Mouse (Mus musculus) ES-E14 (cell line): ENCODE measurements around the gene Fbxo6. TPM values are rescaled to one million over a fixed set of nuclear protein-coding genes. Genes with fewer than 3 reads are reported as not detected.
"Not testable (repeated sequence)": the region's sequence is repeated elsewhere in the genome, so short reads cannot be mapped to it uniquely, and the experiment has no call there.

Experiments used
- DNase-seq: peaks from one replicate; pipeline ENCODE4 v3.0.0-alpha.2; 2013; ENCODE audit warnings: low read depth, low spot score
- H3K27ac ChIP-seq: 2 replicates; pipeline ENCODE4 v1.5.1; 2012; ENCODE audit warnings: low read depth, mild to moderate bottlenecking, low read length, moderate library complexity, mixed read lengths; ENCODE audit not compliant: poor library complexity, insufficient read depth, severe bottlenecking
- H3K36me3 ChIP-seq: 2 replicates; pipeline ENCODE4 v1.6.1; 2012; ENCODE audit warnings: mild to moderate bottlenecking, low read length, moderate library complexity, mixed read lengths; ENCODE audit not compliant: control insufficient read depth, poor library complexity, insufficient read depth, severe bottlenecking
- H3K4me1 ChIP-seq, 2 experiments: fragments of 150-350 bp in 1 of 2; sonication (generic) in 1 of 2; 2 replicates each; pipeline ENCODE4 v1.6.1; 2012; ENCODE audit warnings: low read length in 2 of 2, mild to moderate bottlenecking in 1 of 2, mixed read lengths in 1 of 2; ENCODE audit not compliant: control insufficient read depth in 2 of 2, insufficient read depth in 2 of 2, poor library complexity in 1 of 2
- H3K4me3 ChIP-seq, 2 experiments: fragments of 150-350 bp in 1 of 2; sonication (generic) in 1 of 2; 2 replicates each; pipeline ENCODE4 v1.5.1; 2012; ENCODE audit warnings: low read length in 2 of 2, low read depth in 1 of 2, mild to moderate bottlenecking in 1 of 2, mixed read lengths in 1 of 2; ENCODE audit not compliant: insufficient read depth in 1 of 2, poor library complexity in 1 of 2, severe bottlenecking in 1 of 2
- H3K9ac ChIP-seq: 2 replicates; pipeline ENCODE4 v1.6.1; 2012; ENCODE audit warnings: low read depth, mild to moderate bottlenecking, low read length, mixed read lengths; ENCODE audit not compliant: poor library complexity, insufficient read depth, severe bottlenecking
- H3K9me3 ChIP-seq: fragments of 150-350 bp; sonication (generic); 2 replicates; pipeline ENCODE4 v1.6.1; 2012; ENCODE audit warnings: low read depth, mild to moderate bottlenecking, low read length; ENCODE audit not compliant: control insufficient read depth, insufficient read depth
- CHD2 ChIP-seq: IDR thresholded peaks from 2 replicates; pipeline ENCODE4 v1.6.1; 2014; ENCODE audit warnings: mild to moderate bottlenecking, low read depth, low read length, inconsistent platforms
- HCFC1 ChIP-seq: IDR thresholded peaks from 2 replicates; pipeline ENCODE4 v1.6.1; 2012; ENCODE audit warnings: low read length, inconsistent platforms, borderline replicate concordance; ENCODE audit not compliant: insufficient read depth
- MAFK ChIP-seq: IDR thresholded peaks from 2 replicates; pipeline ENCODE4 v1.6.1; 2014; ENCODE audit warnings: mild to moderate bottlenecking, low read depth, low read length, inconsistent platforms; ENCODE audit not compliant: insufficient read depth
- ZC3H11A ChIP-seq: IDR thresholded peaks from 2 replicates; pipeline ENCODE4 v1.6.1; 2012; ENCODE audit warnings: low read depth, mild to moderate bottlenecking, inconsistent platforms, low read length, borderline replicate concordance
- ZNF384 ChIP-seq: IDR thresholded peaks from 2 replicates; pipeline ENCODE4 v1.6.1; 2012; ENCODE audit warnings: low read depth, low read length, inconsistent platforms
- in situ Hi-C, 2 experiments: fragments of 600-800 bp; cut with MboI; formaldehyde crosslinking; loops; one replicate each; pipeline ENCODE4 v1.15.1; 2025; ENCODE audit warnings: low sequenced_read_pairs in 2 of 2, inconsistent platforms in 1 of 2; ENCODE audit not compliant: unreplicated experiment in 2 of 2
- total RNA-seq: library from RNA; depleted of rRNA; stranded (reverse); fragments of 300-350 nt; gene quantifications from 2 replicates; pipeline ENCODE4 v1.2.3, GENCODE M21; 2012

The Fbxo6 gene
- total RNA-seq, 1 experiment, result 43.8 TPM

DNA sequence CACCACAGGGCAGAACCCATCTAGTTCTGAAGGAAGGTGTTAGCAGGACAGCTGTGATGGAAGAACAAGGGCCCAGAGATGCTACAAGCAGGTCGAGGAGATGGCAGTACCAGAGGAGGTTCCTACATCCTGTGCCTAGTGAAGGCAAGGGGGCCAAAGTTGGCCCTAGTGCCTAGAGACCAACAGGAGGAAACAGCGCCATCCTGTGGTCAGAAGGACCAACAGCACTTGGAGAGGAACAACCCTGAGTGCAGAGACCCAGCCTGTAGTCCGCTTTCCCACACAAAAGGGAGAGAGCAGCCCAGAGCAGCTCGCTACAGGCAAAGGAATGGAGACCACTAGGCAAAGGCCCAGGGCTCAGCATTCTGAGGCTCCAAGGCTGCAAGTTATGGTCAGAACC, 33.9 kb upstream of the Fbxo6 start:
- Histone ChIP-seq H3K9me3 (no peaks in the 10 kb centered on the region), H3K4me1 (peaks cover 0 to 3% of the 10 kb centered on the region in 2 experiments; a peak in 1 of 4 replicates), H3K27ac (no peak overlapping the region), H3K36me3 (no peaks in the 10 kb centered on the region), H3K9ac (no peak overlapping the region), H3K4me3 (no peak overlapping the region; a peak in 1 of 4 replicates)
- TF ChIP-seq CHD2, result no peak
- TF ChIP-seq MAFK, result no peak
- no peak for TF ChIP-seq HCFC1
- no peak for TF ChIP-seq ZNF384
- no peak for TF ChIP-seq ZC3H11A
- DNase-seq, result no peak
- in situ Hi-C loops, result no loop called here

DNA sequence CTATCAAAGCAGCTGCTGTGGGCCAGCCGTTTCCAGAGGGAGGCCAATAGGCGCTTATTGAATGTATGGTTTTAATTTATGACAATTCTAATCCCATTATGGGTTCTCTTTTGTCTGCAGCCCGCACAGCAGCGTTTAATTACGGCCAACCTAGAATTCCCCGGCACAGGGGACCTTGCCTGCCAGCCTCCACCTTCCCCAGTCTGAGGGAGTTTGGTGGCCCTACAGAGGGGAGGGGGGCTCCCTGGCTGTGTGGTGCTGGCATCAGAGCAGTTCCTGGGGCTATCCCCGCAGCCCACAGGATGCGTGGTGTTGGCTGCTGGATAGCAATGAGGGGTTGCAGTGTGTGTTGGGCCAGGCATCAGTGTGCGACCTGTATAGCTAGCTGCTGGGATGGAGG, 32.6 kb upstream of the Fbxo6 start:
- H3K9me3 ChIP-seq, result no peaks in the 10 kb centered on the region
- H3K4me3 ChIP-seq, result no peak overlapping the region; a peak in 1 of 4 replicates
- no peak for TF ChIP-seq CHD2
- TF ChIP-seq MAFK, result no peak
- TF ChIP-seq ZNF384, result no peak
- TF ChIP-seq HCFC1, result no peak
- TF ChIP-seq ZC3H11A, result no peak
- no peak for DNase-seq
- H3K36me3 ChIP-seq, result no peaks in the 10 kb centered on the region
- in situ Hi-C loops, result no loop called here
- peaks cover 0 to 3% of the 10 kb centered on the region in 2 experiments; a peak in 1 of 4 replicates for H3K4me1 ChIP-seq
- H3K27ac ChIP-seq, result no peak overlapping the region
- no peak overlapping the region for H3K9ac ChIP-seq

DNA sequence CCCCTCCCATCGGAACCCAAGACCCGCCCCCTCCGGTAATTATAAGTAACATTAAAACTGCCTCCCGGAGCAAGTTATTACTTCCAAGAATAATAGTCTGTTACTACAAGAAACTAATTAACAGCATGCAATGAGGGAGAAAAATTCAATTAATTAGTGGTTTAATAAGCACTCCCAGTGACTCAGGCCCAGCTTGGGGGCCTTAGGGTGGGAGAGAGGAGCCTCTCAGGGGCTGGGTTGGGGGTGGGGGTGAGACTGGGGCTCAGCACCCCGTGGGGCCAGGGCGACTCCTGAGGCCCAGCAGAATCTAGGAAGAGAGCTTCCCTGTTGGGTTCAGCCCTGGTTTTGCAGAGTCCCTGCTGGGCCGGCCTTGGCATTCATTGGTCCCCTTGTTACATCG, 30.4 kb upstream of the Fbxo6 start:
- in situ Hi-C loops, result no loop called here
- H3K36me3 ChIP-seq, result no peaks in the 10 kb centered on the region
- H3K4me3 ChIP-seq, result no peak overlapping the region
- no peaks in the 10 kb centered on the region for H3K9me3 ChIP-seq
- TF ChIP-seq CHD2, result no peak
- no peak for TF ChIP-seq ZNF384
- no peak for TF ChIP-seq ZC3H11A
- no peak for TF ChIP-seq HCFC1
- TF ChIP-seq MAFK, result no peak
- no peak overlapping the region for H3K27ac ChIP-seq
- H3K9ac ChIP-seq, result no peak overlapping the region
- DNase-seq, result no peak
- peaks cover 0 to 3% of the 10 kb centered on the region in 2 experiments; a peak in 1 of 4 replicates for H3K4me1 ChIP-seq

DNA sequence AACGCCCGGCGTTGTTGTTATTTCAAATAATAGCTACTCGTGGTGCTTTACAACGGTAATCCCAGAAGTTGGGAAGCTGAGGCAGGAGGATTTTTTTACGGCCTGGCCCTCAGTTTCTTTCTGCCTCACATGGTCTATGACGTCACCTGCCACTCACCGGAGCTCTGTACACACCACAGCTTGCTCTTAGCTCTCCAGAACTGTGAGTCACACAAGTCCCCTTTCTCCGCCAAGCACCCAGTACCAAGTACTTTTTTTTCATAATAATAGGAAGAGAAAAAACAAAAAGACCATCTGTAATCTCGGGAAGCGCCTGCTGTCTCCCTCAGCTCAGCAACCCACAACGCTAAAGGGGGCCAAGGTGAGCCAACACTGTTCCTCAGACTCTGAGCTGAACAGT, 29.5 kb upstream of the Fbxo6 start:
- Histone ChIP-seq H3K4me3 (no peak overlapping the region), H3K4me1 (peaks cover 0 to 3% of the 10 kb centered on the region in 2 experiments; a peak in 1 of 4 replicates), H3K9me3 (no peaks in the 10 kb centered on the region), H3K27ac (no peak overlapping the region), H3K36me3 (no peaks in the 10 kb centered on the region), H3K9ac (no peak overlapping the region)
- TF ChIP-seq MAFK (no peak), CHD2 (no peak), ZC3H11A (no peak), ZNF384 (no peak), HCFC1 (no peak)
- DNase-seq, result no peak
- in situ Hi-C loops, result no loop called here

DNA sequence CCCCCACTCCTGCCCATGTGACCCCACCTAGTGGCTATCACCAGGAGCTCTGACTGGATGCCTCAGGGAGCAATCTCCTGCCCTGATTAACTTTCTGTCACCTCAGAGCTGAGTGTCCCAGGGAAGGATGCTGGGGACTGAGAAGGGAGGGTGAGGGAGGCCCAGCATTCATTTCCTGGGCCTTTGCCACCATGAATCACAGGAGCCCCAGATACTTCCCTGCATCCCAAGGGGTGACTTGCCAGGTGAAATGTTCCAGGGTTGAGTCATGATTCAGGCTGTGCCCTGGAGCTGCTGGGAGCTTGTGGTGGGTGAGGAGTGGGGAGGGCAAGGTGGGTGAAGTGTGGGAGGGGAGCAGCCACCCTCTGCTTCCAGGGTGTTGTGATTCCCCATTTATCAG, 25.8 kb upstream of the Fbxo6 start:
- no peak overlapping the region for H3K27ac ChIP-seq
- TF ChIP-seq ZNF384 (no peak), CHD2 (no peak)
- no peak for DNase-seq
- no peak overlapping the region for H3K4me3 ChIP-seq
- H3K9ac ChIP-seq, result no peak overlapping the region
- no peaks in the 10 kb centered on the region for H3K9me3 ChIP-seq
- H3K4me1 ChIP-seq, result no peaks in the 10 kb centered on the region
- in situ Hi-C loops, result loop anchor here in 1 of 2 experiments (10.0 kb wide), 2 partner anchors 207 to 427 kb away; partner anchors contain the start of gene Masp2
- no peaks in the 10 kb centered on the region for H3K36me3 ChIP-seq

DNA sequence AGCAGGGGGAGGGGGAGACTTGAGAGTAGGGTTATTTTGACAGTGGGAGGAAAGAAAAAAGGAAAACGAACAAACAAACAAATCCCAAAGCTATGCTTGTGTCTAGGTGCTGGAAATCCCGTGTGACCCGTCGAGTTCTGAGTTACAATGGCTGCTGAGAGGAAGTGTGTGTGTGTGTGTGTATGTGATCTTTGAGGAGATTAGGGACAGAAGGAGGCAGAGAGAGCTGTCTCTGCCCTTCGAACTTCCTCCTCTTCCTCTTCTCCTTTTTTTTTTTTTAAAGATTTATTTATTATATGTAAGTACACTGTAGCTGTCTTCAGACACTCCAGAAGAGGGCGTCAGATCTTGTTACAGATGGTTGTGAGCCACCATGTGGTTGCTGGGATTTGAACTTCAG, 24.7 kb upstream of the Fbxo6 start:
- not testable (repeated sequence) for H3K4me3 ChIP-seq, H3K36me3 ChIP-seq, H3K4me1 ChIP-seq, H3K9me3 ChIP-seq, H3K9ac ChIP-seq, DNase-seq, H3K27ac ChIP-seq
- in situ Hi-C loops, result loop anchor here in 1 of 2 experiments (10.0 kb wide), 2 partner anchors 208 to 428 kb away; partner anchors contain the start of gene Masp2
